In genomic region chr19:41371373-41371772, GRCm38 (mm10) we compare ENCODE assay signal across 16 mouse cellular contexts.
"Had no signal": no experiment of that assay in that cellular context is flagged by ENCODE, and none has a peak within 500 bp of the region (broad histone marks: within the 10 kb centered on the region; RNA-seq: fewer than 3 reads in every experiment).

No protein-coding gene starts in this region.

- H3K4me1 ChIP-seq: limb, embryonic 10.5 days; limb, embryonic 13.5 days had no signal

- H3K9me3 ChIP-seq: limb, embryonic 10.5 days; limb, embryonic 13.5 days; liver, embryonic 13.5 days had no signal

- H3K36me3 ChIP-seq: limb, embryonic 10.5 days; limb, embryonic 13.5 days; liver, embryonic 13.5 days had no signal

- H3K4me3 ChIP-seq: layer of hippocampus, adult 2 months; limb, embryonic 10.5 days; limb, embryonic 13.5 days; liver, embryonic 13.5 days had no signal

- H3K4me2 ChIP-seq: limb, embryonic 13.5 days; liver, embryonic 13.5 days; midbrain, embryonic 11.5 days had no signal

- DNase-seq: kidney, adult 2 months; kidney, postnatal 25 days; layer of hippocampus, adult 9-11 months; liver, embryonic 13.5 days; lung, adult 2 months; midbrain, embryonic 14.5 days; thymus, adult 18-20 months; thymus, postnatal 14 days; thymus, postnatal 4 days had no signal

- H3K27ac ChIP-seq: kidney, postnatal 0 days; layer of hippocampus, adult 2 months; limb, embryonic 10.5 days; limb, embryonic 13.5 days; liver, embryonic 13.5 days had no signal

- H3K9ac ChIP-seq: limb, embryonic 13.5 days; liver, embryonic 13.5 days had no signal

- H3K27me3 ChIP-seq: limb, embryonic 13.5 days; liver, embryonic 13.5 days had no signal

- ATAC-seq: inflammation-experienced regulatory T-cells, adult 6 months; intestine, embryonic 16.5 days had no signal
